Mouse (Mus musculus): ENCODE data around the gene Phc3. TPM values are rescaled to one million over a fixed set of nuclear protein-coding genes. Genes with fewer than 3 reads are reported as not detected.

Phc3 gene
- polyA plus RNA-seq, 2 experiments, result 1.9 to 2.9 TPM

DNA sequence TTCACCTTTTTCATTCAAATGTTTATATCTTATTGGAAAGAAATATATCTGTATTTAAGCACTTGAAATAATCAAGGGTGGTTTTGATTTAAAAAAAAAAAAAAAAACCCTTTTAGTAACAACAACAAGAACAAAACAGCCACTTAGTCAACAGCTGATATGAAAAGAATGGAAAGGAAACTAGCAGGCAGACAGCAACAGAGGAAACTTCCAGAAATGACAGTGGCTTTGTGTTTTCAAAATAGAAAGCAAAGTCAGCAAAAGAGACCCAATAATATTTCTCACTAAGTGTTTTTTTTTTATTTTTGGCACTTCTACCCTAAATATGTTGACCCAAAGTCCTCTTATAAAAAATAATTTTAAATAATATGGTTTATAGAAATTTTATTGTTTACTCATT lies 34.8 kb downstream of the Phc3 start:
- Histone ChIP-seq H3K36me3 (replicated peaks; ENCODE audit: control insufficient read depth, insufficient read depth, low read depth) (peaks cover 14% of the 10 kb centered on the region), H3K27me3 (ENCODE audit: control insufficient read depth, insufficient read depth, low read length) (no peaks in the 10 kb centered on the region), H3K27ac (no peak overlapping the region), H3K4me3 (ENCODE audit: insufficient read depth in 1 of 2, low read depth in 2 of 2, low read length in 2 of 2) (no peak overlapping the region), H3K9ac (replicated peaks) (no peak overlapping the region), H3K4me2 (ENCODE audit: low read depth) (no peak overlapping the region), H3K4me1 (replicated peaks; ENCODE audit: control insufficient read depth in 2 of 2, insufficient read depth in 2 of 2, low read length in 1 of 2) (peaks cover 0 to 4% of the 10 kb centered on the region in 2 experiments; a peak in 2 of 4 replicates), H3K9me3 (ENCODE audit: control insufficient read depth, low read length) (no peaks in the 10 kb centered on the region)
- no peak for ATAC-seq (ENCODE audit: insufficient read depth)
- no peak for DNase-seq (ENCODE audit: low read depth in 3 of 3, low spot score in 3 of 3)
- no peak for TF ChIP-seq EP300 (IDR thresholded peaks at IDR 0.05; ENCODE audit: low read depth)
- no peak for TF ChIP-seq CTCF (IDR thresholded peaks at IDR 0.05; ENCODE audit: low read depth)

- no peak for ATAC-seq (ENCODE audit: insufficient read depth)
- no peak overlapping the region for H3K4me3 ChIP-seq (ENCODE audit: insufficient read depth in 1 of 2, low read depth in 2 of 2, low read length in 2 of 2)
- TF ChIP-seq CTCF (IDR thresholded peaks at IDR 0.05; ENCODE audit: low read depth), result no peak
- TF ChIP-seq EP300 (IDR thresholded peaks at IDR 0.05; ENCODE audit: low read depth), result no peak
- H3K27ac ChIP-seq, result no peak overlapping the region
- DNase-seq (ENCODE audit: low read depth in 3 of 3, low spot score in 3 of 3), result no peak
- no peak overlapping the region for H3K4me2 ChIP-seq (ENCODE audit: low read depth)
- WGBS (ENCODE audit: insufficient replicate concordance), result 69% methylated on average over 3 of the region's 3 CpGs
- no peaks in the 10 kb centered on the region for H3K9me3 ChIP-seq (ENCODE audit: control insufficient read depth, low read length)
- H3K27me3 ChIP-seq (ENCODE audit: control insufficient read depth, insufficient read depth, low read length), result no peaks in the 10 kb centered on the region
- H3K9ac ChIP-seq (replicated peaks), result no peak overlapping the region
- peaks cover 0 to 4% of the 10 kb centered on the region in 2 experiments; a peak in 2 of 4 replicates for H3K4me1 ChIP-seq (replicated peaks; ENCODE audit: control insufficient read depth in 2 of 2, insufficient read depth in 2 of 2, low read length in 1 of 2)
- peaks cover 5% of the 10 kb centered on the region; the same call in 1 of the 2 replicates for H3K36me3 ChIP-seq (replicated peaks; ENCODE audit: control insufficient read depth, insufficient read depth, low read depth)
Observed at GRCm38 (mm10) chr3:30929828-30930227, 39.4 kb downstream of the Phc3 start.

DNA sequence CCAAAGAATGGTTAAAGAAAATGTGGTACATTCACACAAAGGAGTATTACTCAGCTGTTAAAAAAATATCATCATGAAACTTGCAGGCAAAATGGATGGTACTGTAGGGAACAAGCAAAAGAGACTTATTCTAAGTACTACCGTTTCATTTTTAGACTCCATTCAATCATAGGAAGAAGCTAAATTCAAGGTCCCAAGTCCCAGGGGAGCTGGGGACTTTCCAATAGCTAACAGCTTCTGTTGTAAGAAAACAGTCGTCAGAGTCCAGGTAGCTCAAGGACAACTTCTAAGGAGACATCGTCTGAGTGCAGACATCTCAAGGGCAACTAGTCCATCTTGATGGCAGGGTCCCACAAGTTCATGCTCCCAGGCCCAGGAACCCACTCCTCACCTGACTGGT lies 41.6 kb downstream of the Phc3 start:
- ATAC-seq (ENCODE audit: insufficient read depth) (no peak), DNase-seq (ENCODE audit: low read depth in 3 of 3, low spot score in 3 of 3) (no peak)
- Histone ChIP-seq H3K4me2 (ENCODE audit: low read depth) (no peak overlapping the region), H3K27ac (no peak overlapping the region), H3K27me3 (ENCODE audit: control insufficient read depth, insufficient read depth, low read length) (no peaks in the 10 kb centered on the region), H3K4me3 (ENCODE audit: insufficient read depth in 1 of 2, low read depth in 2 of 2, low read length in 2 of 2) (no peak overlapping the region), H3K9me3 (ENCODE audit: control insufficient read depth, low read length) (no peaks in the 10 kb centered on the region), H3K36me3 (replicated peaks; ENCODE audit: control insufficient read depth, insufficient read depth, low read depth) (peaks cover 5% of the 10 kb centered on the region; the same call in 1 of the 2 replicates), H3K4me1 (replicated peaks; ENCODE audit: control insufficient read depth in 2 of 2, insufficient read depth in 2 of 2, low read length in 1 of 2) (no peaks in the 10 kb centered on the region), H3K9ac (replicated peaks) (no peak overlapping the region)
- no peak for TF ChIP-seq CTCF (IDR thresholded peaks at IDR 0.05; ENCODE audit: low read depth)
- no peak for TF ChIP-seq EP300 (IDR thresholded peaks at IDR 0.05; ENCODE audit: low read depth)
- WGBS (ENCODE audit: insufficient replicate concordance), result 85% methylated on average over 3 of the region's 3 CpGs

GRCm38 (mm10) chr3:30917160-30917559 lies 52.1 kb downstream of the Phc3 start:
- H3K4me2 ChIP-seq (ENCODE audit: low read depth), result no peak overlapping the region
- TF ChIP-seq CTCF (IDR thresholded peaks at IDR 0.05; ENCODE audit: low read depth) (no peak), EP300 (IDR thresholded peaks at IDR 0.05; ENCODE audit: low read depth) (no peak)
- H3K9me3 ChIP-seq (ENCODE audit: control insufficient read depth, low read length), result no peaks in the 10 kb centered on the region
- H3K4me1 ChIP-seq (replicated peaks; ENCODE audit: control insufficient read depth in 2 of 2, insufficient read depth in 2 of 2, low read length in 1 of 2), result no peaks in the 10 kb centered on the region
- peaks cover 23% of the 10 kb centered on the region for H3K36me3 ChIP-seq (replicated peaks; ENCODE audit: control insufficient read depth, insufficient read depth, low read depth)
- ATAC-seq (ENCODE audit: insufficient read depth) (no peak), DNase-seq (ENCODE audit: low read depth in 3 of 3, low spot score in 3 of 3) (no peak)
- H3K27me3 ChIP-seq (ENCODE audit: control insufficient read depth, insufficient read depth, low read length), result no peaks in the 10 kb centered on the region
- no peak overlapping the region for H3K9ac ChIP-seq (replicated peaks)
- 52% methylated on average over 4 of the region's 4 CpGs for WGBS (ENCODE audit: insufficient replicate concordance)
- no peak overlapping the region for H3K27ac ChIP-seq
- H3K4me3 ChIP-seq (ENCODE audit: insufficient read depth in 1 of 2, low read depth in 2 of 2, low read length in 2 of 2), result no peak overlapping the region

DNA sequence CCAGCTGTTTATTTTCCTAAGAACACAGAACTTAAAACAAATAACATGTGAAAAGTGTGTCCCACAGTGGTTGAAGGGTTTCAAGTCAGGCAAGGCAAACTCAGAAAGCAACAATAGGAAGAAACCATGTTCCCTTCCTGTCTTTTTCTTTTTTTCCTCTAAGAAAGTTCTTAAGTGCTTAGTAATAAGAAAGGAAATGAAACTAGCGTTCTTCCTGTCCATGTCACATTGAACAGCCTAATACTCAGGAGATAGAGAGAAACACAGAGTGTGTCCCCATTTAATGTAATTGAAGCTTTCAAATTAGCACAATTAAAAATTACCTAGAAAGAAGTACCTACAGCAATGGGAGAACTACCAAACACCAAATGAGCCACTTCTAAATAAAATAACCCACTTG lies 64.6 kb downstream of the Phc3 start:
- Histone ChIP-seq H3K9ac (replicated peaks) (no peak overlapping the region), H3K27me3 (ENCODE audit: control insufficient read depth, insufficient read depth, low read length) (no peaks in the 10 kb centered on the region), H3K4me2 (ENCODE audit: low read depth) (no peak overlapping the region), H3K36me3 (replicated peaks; ENCODE audit: control insufficient read depth, insufficient read depth, low read depth) (peaks cover 6% of the 10 kb centered on the region), H3K9me3 (ENCODE audit: control insufficient read depth, low read length) (no peaks in the 10 kb centered on the region), H3K4me3 (ENCODE audit: insufficient read depth in 1 of 2, low read depth in 2 of 2, low read length in 2 of 2) (no peak overlapping the region), H3K4me1 (replicated peaks; ENCODE audit: control insufficient read depth in 2 of 2, insufficient read depth in 2 of 2, low read length in 1 of 2) (no peaks in the 10 kb centered on the region; a peak in 1 of 4 replicates), H3K27ac (no peak overlapping the region)
- WGBS (ENCODE audit: insufficient replicate concordance), result 53% methylated on average over 1 of the region's 1 CpGs
- TF ChIP-seq CTCF (IDR thresholded peaks at IDR 0.05; ENCODE audit: low read depth) (no peak), EP300 (IDR thresholded peaks at IDR 0.05; ENCODE audit: low read depth) (no peak)
- ATAC-seq (ENCODE audit: insufficient read depth) (no peak), DNase-seq (ENCODE audit: low read depth in 3 of 3, low spot score in 3 of 3) (no peak)

Data from liver, embryonic 14.5 days (tissue).